ENCODE assay signal across 8 mouse cellular contexts in genomic region chrX:161961176-161961575, GRCm38 (mm10).
DNase-seq lines count a peak whose midpoint lies in the region; ATAC-seq and TF ChIP-seq lines count a peak whose summit lies in the region.

No protein-coding gene starts in this region.

- H3K4me3 ChIP-seq in cerebellum, adult 2 months (replicated peaks; ENCODE audit: insufficient read depth, low read depth, low read length), result no peak overlapping the region
- no peak overlapping the region for H3K4me3 ChIP-seq in lung, embryonic 15.5 days

- no peaks in the 10 kb centered on the region for H3K36me3 ChIP-seq in lung, embryonic 15.5 days

- TF ChIP-seq POLR2A in cerebellum, adult 2 months (IDR thresholded peaks at IDR 0.05; ENCODE audit: borderline replicate concordance, insufficient read depth, low read length), result no peak

- H3K9ac ChIP-seq in lung, embryonic 15.5 days, result no peak overlapping the region

- H3K4me1 ChIP-seq in cerebellum, adult 2 months (ENCODE audit: control insufficient read depth, insufficient read depth, low read length), result peaks cover 7% of the 10 kb centered on the region; the same call in 1 of the 2 replicates
- H3K4me1 ChIP-seq in lung, embryonic 15.5 days, result peaks cover 11% of the 10 kb centered on the region

- peak; percentile 35; the same call in 1 of the 2 replicates for ATAC-seq in lung, embryonic 15.5 days (ENCODE audit: borderline replicate concordance, extremely low read depth, low FRiP score, low TSS enrichment)

- intact Hi-C loops in heart, postnatal 14 days (cut with DNase I), result loop anchor here (5.0 kb wide), 1 partner anchor 89 kb away; no protein-coding TSS in a partner anchor

- no peak for TF ChIP-seq CTCF in cerebellum, adult 2 months (IDR thresholded peaks at IDR 0.05; ENCODE audit: borderline replicate concordance, insufficient read depth, low read depth, low read length)

- no peak overlapping the region for H3K4me2 ChIP-seq in lung, embryonic 15.5 days

- peak; percentile 70 for DNase-seq in retina, postnatal 1 day
- DNase-seq in retina, embryonic 14.5 days (ENCODE audit: low spot score), result no peak
- peak; percentile 83 to 91 for DNase-seq in cerebellum, adult 2 months
- peak; percentile 42 to 60 for DNase-seq in heart, postnatal 14 days
- DNase-seq in embryo, embryonic 9.5 days (ENCODE audit: extremely low spot score), result no peak
- DNase-seq in layer of hippocampus, adult 9-11 months, result no peak
- DNase-seq in layer of hippocampus, adult 8-10 months (ENCODE audit: low spot score in 2 of 2), result no peak

- WGBS in cerebellum, adult 2 months, result 4% methylated on average over 4 of the region's 4 CpGs
- 24% methylated on average over 4 of the region's 4 CpGs for WGBS in lung, embryonic 15.5 days

- no peak overlapping the region for H3K27ac ChIP-seq in cerebellum, adult 2 months (ENCODE audit: insufficient read depth, low read length)
- peak overlapping the region; percentile 20; the same call in 1 of the 2 replicates for H3K27ac ChIP-seq in lung, embryonic 15.5 days

- H3K27me3 ChIP-seq in cerebellum, adult 2 months (ENCODE audit: control insufficient read depth, insufficient read depth, low read length), result no peaks in the 10 kb centered on the region
- H3K27me3 ChIP-seq in lung, embryonic 15.5 days, result peaks cover 1% of the 10 kb centered on the region; the same call in 1 of the 2 replicates

- H3K9me3 ChIP-seq in lung, embryonic 15.5 days, result no peaks in the 10 kb centered on the region

Comparison
In these comparisons a context has a peak if more than half of its experiments do, and no peak if none do; other contexts are left out.
1. DNase-seq: peak in retina, postnatal 1 day (single experiment), cerebellum, adult 2 months (2 of 2) and heart, postnatal 14 days (2 of 2); none in retina, embryonic 14.5 days (single experiment), embryo, embryonic 9.5 days (single experiment), layer of hippocampus, adult 9-11 months (single experiment) and layer of hippocampus, adult 8-10 months (0 of 2).